Mouse (Mus musculus) adrenal gland, postnatal 10 days (tissue): ENCODE measurements around the gene Abca8a. TPM values are rescaled to one million over a fixed set of nuclear protein-coding genes. Genes with fewer than 3 reads are reported as not detected.

Source experiments
- DNase-seq: peaks from one replicate; pipeline ENCODE4 v3.0.0; 2021; ENCODE audit warnings: mixed read lengths
- long read RNA-seq, 2 experiments: library from polyadenylated mRNA; stranded (forward); transcript quantifications; one replicate each; pipeline ENCODE4 v2.0.0; 2021
- total RNA-seq, 2 experiments: library from RNA; stranded (reverse); gene quantifications; 2 replicates each; pipeline ENCODE4 v1.2.3; 2021

Abca8a gene
- 10 to 100 TPM; 40.4 to 43.0 TPM for total RNA-seq
- long read RNA-seq, experiment 1, full-length matches to known transcripts: 1 of 8 reads
- long read RNA-seq, experiment 1, partial matches to known transcripts: 6 of 8 reads
- long read RNA-seq, experiment 1, other reads (novel, unspliced or antisense): 1 of 8 reads
- long read RNA-seq, experiment 2, full-length matches to known transcripts: 1 of 5 reads
- long read RNA-seq, experiment 2, partial matches to known transcripts: 4 of 5 reads
- long read RNA-seq, experiment 2, other reads (novel, unspliced or antisense): 0 of 5 reads

GRCm38 (mm10) chr11:110095858-110096257 lies at the start of gene Abca8a:
Abca8a (minus strand) TSS chr11:110095978.
- peak; percentile 23 for DNase-seq

GRCm38 (mm10) chr11:110145421-110145820 lies 49.6 kb upstream of the Abca8a start:
- DNase-seq: no peak

- DNase-seq: peak; percentile 2
These were observed 35.0 kb upstream of the Abca8a start for GRCm38 (mm10) chr11:110130760-110131159.

- DNase-seq: no peak
These were observed 15.4 kb upstream of the Abca8a start for GRCm38 (mm10) chr11:110111137-110111536.

GRCm38 (mm10) chr11:110101437-110101836 lies 5.7 kb upstream of the Abca8a start:
- DNase-seq: no peak

- DNase-seq: no peak
These were observed 3.1 kb upstream of the Abca8a start for GRCm38 (mm10) chr11:110098901-110099300.

GRCm38 (mm10) chr11:110097465-110097864 lies 1.7 kb upstream of the Abca8a start:
- DNase-seq: no peak

- no peak for DNase-seq
These were observed 865 bp downstream of the Abca8a start for GRCm38 (mm10) chr11:110094846-110095380.

GRCm38 (mm10) chr11:110094236-110094635 lies 1.5 kb downstream of the Abca8a start:
- peak; percentile 66 for DNase-seq

GRCm38 (mm10) chr11:110091328-110091727 lies 4.5 kb downstream of the Abca8a start:
- no peak for DNase-seq

- no peak for DNase-seq
These were observed 23.6 kb downstream of the Abca8a start for GRCm38 (mm10) chr11:110072158-110072557.

- DNase-seq: no peak
These were observed 34.7 kb downstream of the Abca8a start for GRCm38 (mm10) chr11:110061032-110061431.

GRCm38 (mm10) chr11:110060127-110060526 lies 35.7 kb downstream of the Abca8a start:
- no peak for DNase-seq

GRCm38 (mm10) chr11:110053681-110054080 lies 42.1 kb downstream of the Abca8a start:
- DNase-seq: no peak

GRCm38 (mm10) chr11:110037795-110038194 lies 58.0 kb downstream of the Abca8a start:
- peak; percentile 33 for DNase-seq

GRCm38 (mm10) chr11:110028913-110029695 lies 66.7 kb downstream of the Abca8a start:
- DNase-seq: peak; percentile 18

GRCm38 (mm10) chr11:110010836-110011546 lies 84.8 kb downstream of the Abca8a start:
- DNase-seq: no peak

- peak; percentile 86 for DNase-seq
These were observed 100.2 kb downstream of the Abca8a start, which contains the start of gene Abca8b for GRCm38 (mm10) chr11:109995624-109996023. Abca8b (minus strand) TSS chr11:109995845.

GRCm38 (mm10) chr11:109995013-109995412 lies 100.8 kb downstream of the Abca8a start:
- peak; percentile 10 for DNase-seq

GRCm38 (mm10) chr11:109994014-109994413 lies 101.8 kb downstream of the Abca8a start:
- no peak for DNase-seq

GRCm38 (mm10) chr11:109991270-109991669 lies 104.5 kb downstream of the Abca8a start:
- no peak for DNase-seq

- DNase-seq: no peak
These were observed 105.5 kb downstream of the Abca8a start for GRCm38 (mm10) chr11:109990256-109990655.
